Mouse (Mus musculus) E14TG2a.4 (cell line): ENCODE measurements around the gene Neurog2.

Source experiments
- H3K27me3 ChIP-seq: 2 replicates; pipeline ENCODE4 v1.6.1; 2014; ENCODE audit warnings: low read length, control low read depth; ENCODE audit not compliant: insufficient read depth
- H3K36me3 ChIP-seq: 2 replicates; pipeline ENCODE4 v1.6.1; 2014; ENCODE audit warnings: low read length, control low read depth; ENCODE audit not compliant: insufficient read depth
- H3K4me1 ChIP-seq: replicated peaks from 2 replicates; pipeline ENCODE4 v1.6.1; 2014; ENCODE audit warnings: low read depth, low read length, control low read depth
- H3K4me3 ChIP-seq: replicated peaks from 2 replicates; pipeline ENCODE4 v1.5.1; 2014; ENCODE audit warnings: mild to moderate bottlenecking, low read length
- H3K9me3 ChIP-seq: 2 replicates; pipeline ENCODE4 v1.6.1; 2014; ENCODE audit warnings: low read length, control low read depth
- CTCF ChIP-seq: conservative IDR thresholded peaks from 2 replicates; pipeline ENCODE4 v1.5.1; 2014; ENCODE audit warnings: low read length
- NANOG ChIP-seq: IDR thresholded peaks from 2 replicates; pipeline ENCODE4 v1.6.1; 2014; ENCODE audit warnings: borderline replicate concordance, low read length, mixed read lengths
- POU5F1 ChIP-seq: IDR thresholded peaks from 2 replicates; pipeline ENCODE4 v1.6.1; 2014; ENCODE audit warnings: low read length, borderline replicate concordance

Gene Neurog2

DNA sequence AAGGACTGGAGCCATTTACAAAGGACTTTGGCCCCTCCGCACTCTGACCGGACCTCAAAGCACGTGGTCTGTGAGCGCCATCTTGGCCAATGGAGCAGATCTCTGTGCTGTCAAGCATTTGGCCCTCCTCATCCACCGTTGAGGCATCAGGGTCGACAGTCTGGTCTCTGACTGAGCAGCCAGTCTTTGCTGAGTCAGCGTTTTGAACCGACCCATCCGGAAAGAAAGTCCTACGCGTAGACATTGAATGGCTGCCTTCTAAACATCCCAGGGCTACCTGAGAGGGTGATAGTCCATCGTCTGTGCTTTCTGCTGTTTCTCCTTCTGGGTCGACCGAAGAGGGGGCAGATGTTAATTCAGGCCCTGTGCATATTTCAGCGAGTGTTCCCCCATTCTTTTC lies 46.8 kb downstream of the Neurog2 start:
- H3K9me3 ChIP-seq, result no peaks in the 10 kb centered on the region
- no peak overlapping the region for H3K4me3 ChIP-seq
- TF ChIP-seq NANOG, result no peak
- no peak for TF ChIP-seq CTCF
- TF ChIP-seq POU5F1, result no peak
- H3K36me3 ChIP-seq, result no peaks in the 10 kb centered on the region
- no peaks in the 10 kb centered on the region for H3K4me1 ChIP-seq
- peaks cover 12% of the 10 kb centered on the region for H3K27me3 ChIP-seq
